10 mouse cellular contexts compared by ENCODE assay signal in genomic region chr7:133676002-133676401, GRCm38 (mm10). TPM values are rescaled to one million over a fixed set of nuclear protein-coding genes. Genes with fewer than 3 reads are reported as not detected.
DNase-seq lines count a peak whose midpoint lies in the region; ATAC-seq and TF ChIP-seq lines count a peak whose summit lies in the region.
"Had no signal": no experiment of that assay in that cellular context is flagged by ENCODE, and none has a peak within 500 bp of the region (broad histone marks: within the 10 kb centered on the region; RNA-seq: fewer than 3 reads in every experiment).

No protein-coding gene starts in this region.

- no peaks in the 10 kb centered on the region for H3K4me1 ChIP-seq in forebrain, embryonic 14.5 days (ENCODE audit: control insufficient read depth, insufficient read depth, low read length)
- peaks cover 6% of the 10 kb centered on the region for H3K4me1 ChIP-seq in forebrain, embryonic 10.5 days
- H3K4me1 ChIP-seq in lung, adult 2 months (ENCODE audit: control insufficient read depth, insufficient read depth, low read length): no peaks in the 10 kb centered on the region
- H3K4me1 ChIP-seq: lung, embryonic 15.5 days had no signal

- peak; percentile 23 for DNase-seq in forebrain, embryonic 14.5 days (ENCODE audit: low spot score)
- no peak for DNase-seq in forebrain, embryonic 10.5 days (ENCODE audit: extremely low spot score, low spot score)
- no peak for DNase-seq in lung, adult 2 months
- DNase-seq in lung, postnatal 4 days: no peak
- DNase-seq in WW6 (ENCODE audit: low read depth, low spot score): peak; percentile 58
- DNase-seq in lung, postnatal 36 days: peak; percentile 8
- no peak for DNase-seq in cerebellum, postnatal 4 days (ENCODE audit: low spot score in 2 of 2)
- DNase-seq in right cerebral cortex, postnatal 36 days (ENCODE audit: low spot score in 2 of 2): no peak

- no peak overlapping the region for H3K4me3 ChIP-seq in forebrain, embryonic 14.5 days (ENCODE audit: low read depth, low read length)
- H3K4me3 ChIP-seq in forebrain, embryonic 10.5 days: no peak overlapping the region
- no peak overlapping the region for H3K4me3 ChIP-seq in lung, adult 2 months (replicated peaks; ENCODE audit: extremely low read depth, low read depth, low read length)
- H3K4me3 ChIP-seq: lung, embryonic 15.5 days had no signal

- peak; percentile 28 for TF ChIP-seq CTCF in lung, adult 2 months (IDR thresholded peaks at IDR 0.05; ENCODE audit: insufficient read depth, low read length)

- H3K27me3 ChIP-seq in forebrain, embryonic 14.5 days (replicated peaks; ENCODE audit: control insufficient read depth, insufficient read depth, low read length): no peaks in the 10 kb centered on the region
- H3K27me3 ChIP-seq in forebrain, embryonic 10.5 days (ENCODE audit: poor library complexity, severe bottlenecking): no peaks in the 10 kb centered on the region
- H3K27me3 ChIP-seq: lung, embryonic 15.5 days had no signal

- H3K27ac ChIP-seq in forebrain, embryonic 14.5 days (ENCODE audit: low read depth, low read length): no peak overlapping the region
- no peak overlapping the region; the same call in 1 of the 2 replicates for H3K27ac ChIP-seq in forebrain, embryonic 10.5 days
- H3K27ac ChIP-seq: lung, embryonic 15.5 days had no signal

- ATAC-seq in forebrain, embryonic 14.5 days: no peak

- peaks cover 32% of the 10 kb centered on the region for H3K36me3 ChIP-seq in forebrain, embryonic 14.5 days (ENCODE audit: control insufficient read depth, insufficient read depth, low read length)
- peaks cover 51% of the 10 kb centered on the region for H3K36me3 ChIP-seq in forebrain, embryonic 10.5 days (replicated peaks)

- H3K9me3 ChIP-seq in forebrain, embryonic 14.5 days (replicated peaks; ENCODE audit: control insufficient read depth, low read length): no peaks in the 10 kb centered on the region
- no peaks in the 10 kb centered on the region for H3K9me3 ChIP-seq in forebrain, embryonic 10.5 days
- H3K9me3 ChIP-seq: lung, embryonic 15.5 days had no signal

- WGBS in forebrain, embryonic 14.5 days: 66% methylated on average over 9 of the region's 9 CpGs
- 75% methylated on average over 9 of the region's 9 CpGs for WGBS in forebrain, embryonic 10.5 days
- WGBS in lung, adult 2 months: 74% methylated on average over 9 of the region's 9 CpGs

- no peak for TF ChIP-seq POLR2A in lung, adult 2 months (IDR thresholded peaks at IDR 0.05; ENCODE audit: borderline replicate concordance, extremely low read depth, low read depth, low read length)

- H3K9ac ChIP-seq in forebrain, embryonic 14.5 days (ENCODE audit: low read length): no peak overlapping the region
- H3K9ac ChIP-seq: lung, embryonic 15.5 days had no signal

- H3K4me2 ChIP-seq in forebrain, embryonic 14.5 days (ENCODE audit: low read length): no peak overlapping the region
- H3K4me2 ChIP-seq: lung, embryonic 15.5 days had no signal

RNA-seq across cellular contexts. Expression of gene Mmp21, which starts 3.9 kb away (rescaled TPM):
- polyA plus RNA-seq in forebrain, embryonic 14.5 days (2014; fragmentation: Nextera tagmentation; extraction: Ambion mirVana): not detected in 2 replicates
- polyA plus RNA-seq in forebrain, embryonic 10.5 days (2016; fragmentation: Nextera tagmentation; extraction: Ambion mirVana): not detected in 2 replicates
- polyA plus RNA-seq in lung, adult 2 months (2012; rRNA removed): not detected in 2 replicates
- polyA plus RNA-seq: heart, embryonic 14.5 days had no signal

RNA-seq across cellular contexts. Expression of gene Bccip, which starts 33.1 kb away (rescaled TPM):
- 108 and 113 TPM in 2 replicates for polyA plus RNA-seq in forebrain, embryonic 14.5 days (2014; fragmentation: Nextera tagmentation; extraction: Ambion mirVana)
- 215 and 222 TPM in 2 replicates for polyA plus RNA-seq in forebrain, embryonic 10.5 days (2016; fragmentation: Nextera tagmentation; extraction: Ambion mirVana)
- 13.1 and 24.7 TPM in 2 replicates for polyA plus RNA-seq in lung, adult 2 months (2012; rRNA removed)

RNA-seq across cellular contexts. Expression of gene Uros, which starts 33.9 kb away (rescaled TPM):
- polyA plus RNA-seq in forebrain, embryonic 14.5 days (2014; fragmentation: Nextera tagmentation; extraction: Ambion mirVana): 62.6 TPM in 2 replicates
- polyA plus RNA-seq in forebrain, embryonic 10.5 days (2016; fragmentation: Nextera tagmentation; extraction: Ambion mirVana): 35.1 and 41.9 TPM in 2 replicates
- 9.0 and 10.4 TPM in 2 replicates for polyA plus RNA-seq in lung, adult 2 months (2012; rRNA removed)

RNA-seq across cellular contexts. Expression of gene Edrf1, which starts 38.7 kb away (rescaled TPM):
- 22.8 and 26.2 TPM in 2 replicates for polyA plus RNA-seq in forebrain, embryonic 14.5 days (2014; fragmentation: Nextera tagmentation; extraction: Ambion mirVana)
- polyA plus RNA-seq in forebrain, embryonic 10.5 days (2016; fragmentation: Nextera tagmentation; extraction: Ambion mirVana): 26.9 and 27.8 TPM in 2 replicates
- polyA plus RNA-seq in lung, adult 2 months (2012; rRNA removed): 6.4 and 9.1 TPM in 2 replicates

Comparison
In these comparisons a context has a peak if more than half of its experiments do, and no peak if none do; other contexts are left out.
1. DNase-seq: peak in forebrain, embryonic 14.5 days (single experiment), WW6 (single experiment) and lung, postnatal 36 days (single experiment); none in forebrain, embryonic 10.5 days (single experiment), lung, adult 2 months (single experiment), lung, postnatal 4 days (0 of 2), cerebellum, postnatal 4 days (0 of 2) and right cerebral cortex, postnatal 36 days (0 of 2).